Mouse (Mus musculus) urinary bladder, postnatal 10 days (tissue): ENCODE results near the gene Elmod3.

Experiments
- DNase-seq: peaks from one replicate; pipeline ENCODE4 v3.0.0; 2022; ENCODE audit warnings: low spot score

Gene Elmod3

DNA sequence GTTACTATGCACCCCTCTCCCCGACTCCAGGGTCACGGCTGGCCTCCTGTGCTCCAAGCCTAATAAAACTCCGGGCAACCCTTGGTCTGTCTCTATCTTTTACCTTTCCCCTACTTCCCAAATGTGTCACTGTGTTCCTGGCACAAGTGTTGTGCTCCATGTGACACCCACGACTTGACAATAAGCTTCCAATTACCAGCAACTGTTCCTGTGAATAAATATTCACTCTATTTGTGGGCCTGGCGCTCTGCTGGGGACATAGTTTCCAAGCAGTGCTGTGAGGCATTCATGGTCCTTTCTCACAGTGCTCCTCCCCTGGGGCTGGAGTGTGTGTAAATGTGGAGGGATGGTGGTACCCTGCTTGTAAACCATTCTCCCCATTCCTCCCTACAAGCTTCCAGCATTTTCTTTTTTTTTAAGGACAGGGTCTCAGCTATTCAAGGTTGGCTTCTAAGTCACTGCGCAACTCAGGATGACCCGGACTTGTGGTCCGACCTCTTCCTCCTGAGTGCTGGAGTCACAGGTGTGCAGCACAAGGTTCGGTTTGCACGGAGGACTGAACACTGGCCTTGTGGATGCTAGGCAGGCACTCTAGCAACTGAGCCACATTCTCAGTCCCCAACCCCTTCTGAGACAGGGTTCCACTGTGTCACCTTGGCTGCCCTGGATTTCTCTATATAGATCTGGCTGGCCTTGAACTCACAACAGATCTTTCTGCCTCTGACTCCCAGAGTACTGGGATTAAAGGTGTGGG lies 27.4 kb downstream of the Elmod3 start:
- no peak for DNase-seq

DNA sequence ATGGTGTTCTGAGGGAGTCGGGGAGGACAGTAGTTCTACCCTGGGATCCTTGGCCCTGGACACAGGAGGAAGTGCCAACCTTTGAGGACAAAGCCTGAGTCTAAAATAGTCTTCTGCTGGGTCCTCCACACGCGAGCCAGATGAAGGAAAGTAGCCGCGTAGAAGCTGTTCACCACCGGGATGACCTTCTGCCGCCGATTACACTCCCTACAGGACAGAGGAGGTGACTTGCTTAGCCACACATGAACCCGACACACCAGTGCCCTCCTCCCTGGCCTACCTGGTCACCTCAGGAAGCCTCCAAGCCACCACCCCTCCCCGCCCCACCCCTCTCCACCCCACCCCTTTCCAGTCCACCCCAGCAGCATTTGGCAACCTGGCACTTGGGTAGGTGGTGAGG lies 29.5 kb downstream of the Elmod3 start:
- no peak for DNase-seq

- DNase-seq, result no peak
Observed at GRCm38 (mm10) chr6:72567508-72567907, 30.7 kb downstream of the Elmod3 start.

DNA sequence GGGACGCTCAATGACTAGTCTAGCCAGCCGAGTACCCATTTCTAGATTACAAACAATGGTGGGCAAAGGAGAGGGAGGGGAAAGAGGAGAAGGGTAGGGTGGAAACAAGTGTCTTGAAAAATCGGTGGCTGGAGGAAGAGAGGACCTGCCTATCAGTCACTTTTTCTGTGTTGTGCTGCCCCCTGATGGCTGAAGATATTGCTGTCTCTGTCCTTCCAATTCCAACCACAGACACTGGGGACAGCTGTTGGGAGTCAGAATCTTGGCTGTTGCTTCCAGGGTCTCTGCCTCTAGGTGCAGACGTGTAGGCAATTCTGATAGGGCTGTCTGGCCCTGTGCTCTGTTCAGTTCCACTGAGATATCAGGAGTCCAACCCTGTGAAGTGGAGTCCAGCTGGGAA lies 32.2 kb downstream of the Elmod3 start:
- peak; percentile 60 for DNase-seq

- DNase-seq, result no peak
Observed at GRCm38 (mm10) chr6:72565506-72565905, 32.7 kb downstream of the Elmod3 start.

- no peak for DNase-seq
Observed at GRCm38 (mm10) chr6:72562894-72563293, 35.3 kb downstream of the Elmod3 start.

DNA sequence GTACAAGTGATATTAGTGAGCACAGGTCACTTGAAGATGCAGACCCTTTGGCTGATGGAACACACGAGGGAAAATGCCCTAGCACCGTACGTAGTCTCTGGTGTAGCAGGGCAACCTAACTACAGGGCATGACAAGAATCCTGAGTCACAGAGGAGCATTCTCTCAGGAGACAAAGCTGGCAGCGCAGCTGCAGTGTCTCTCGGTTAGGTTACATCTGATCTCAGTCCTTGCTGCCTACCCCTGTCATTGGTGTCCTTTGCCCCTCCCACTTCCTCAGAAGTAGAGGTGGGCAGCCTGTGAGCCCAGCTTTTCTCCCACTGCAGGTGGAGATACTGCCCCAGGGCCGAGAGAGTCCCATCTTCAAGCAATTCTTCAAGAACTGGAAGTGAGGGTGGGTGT lies 35.7 kb downstream of the Elmod3 start:
- no peak for DNase-seq

GRCm38 (mm10) chr6:72560801-72561200 lies 37.4 kb downstream of the Elmod3 start:
- DNase-seq, result no peak

- DNase-seq, result no peak
Observed at GRCm38 (mm10) chr6:72553079-72553412, 45.2 kb downstream of the Elmod3 start.

DNA sequence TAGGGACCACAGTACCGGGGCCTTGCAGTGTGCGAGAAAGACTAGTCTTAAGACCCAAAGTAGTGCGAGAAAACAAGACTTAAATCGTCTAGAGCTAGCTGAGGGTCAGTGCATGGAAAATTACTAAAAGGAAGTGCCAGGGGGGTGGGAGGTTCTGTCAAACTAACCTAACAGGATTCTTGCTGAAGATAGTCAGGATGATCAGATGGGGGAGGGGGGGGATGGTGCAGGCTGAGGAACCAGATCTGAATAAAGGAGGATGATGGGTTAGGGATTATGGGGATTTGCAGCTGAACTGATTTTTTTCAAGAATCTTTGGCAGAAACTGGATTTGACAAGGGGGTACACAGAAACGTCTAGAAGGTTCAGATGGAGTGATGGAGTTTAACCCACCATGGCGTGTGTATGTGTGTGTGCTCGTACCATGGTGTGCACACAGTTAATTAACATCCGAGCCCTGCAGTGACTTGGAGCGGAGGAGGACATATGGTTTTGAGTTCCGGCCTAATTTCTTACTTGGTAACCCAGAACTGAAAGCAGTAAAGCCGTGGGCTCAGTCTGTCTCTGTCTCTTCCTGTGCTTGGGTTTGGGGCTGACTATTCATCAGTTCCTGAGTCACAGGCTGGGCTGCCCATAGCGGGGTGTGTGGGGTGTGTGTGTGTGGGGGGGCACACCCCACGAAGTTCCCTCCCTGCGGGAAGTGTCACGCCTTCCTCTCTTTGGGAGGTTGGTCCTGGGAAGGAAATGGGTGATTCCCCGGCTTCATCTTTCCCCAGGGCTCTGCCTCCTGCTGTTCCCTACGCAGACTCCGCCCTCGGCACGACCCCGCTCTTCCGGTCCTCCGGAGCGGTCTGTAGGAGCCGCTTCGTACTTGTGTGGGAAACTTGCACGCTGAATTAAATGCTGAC lies 45.8 kb downstream of the Elmod3 start:
- DNase-seq, result no peak

GRCm38 (mm10) chr6:72550503-72551100 lies 47.6 kb downstream of the Elmod3 start:
- no peak for DNase-seq

GRCm38 (mm10) chr6:72550025-72550424 lies 48.2 kb downstream of the Elmod3 start:
- DNase-seq, result no peak

- no peak for DNase-seq
Observed at GRCm38 (mm10) chr6:72549041-72549580, 49.1 kb downstream of the Elmod3 start.

DNA sequence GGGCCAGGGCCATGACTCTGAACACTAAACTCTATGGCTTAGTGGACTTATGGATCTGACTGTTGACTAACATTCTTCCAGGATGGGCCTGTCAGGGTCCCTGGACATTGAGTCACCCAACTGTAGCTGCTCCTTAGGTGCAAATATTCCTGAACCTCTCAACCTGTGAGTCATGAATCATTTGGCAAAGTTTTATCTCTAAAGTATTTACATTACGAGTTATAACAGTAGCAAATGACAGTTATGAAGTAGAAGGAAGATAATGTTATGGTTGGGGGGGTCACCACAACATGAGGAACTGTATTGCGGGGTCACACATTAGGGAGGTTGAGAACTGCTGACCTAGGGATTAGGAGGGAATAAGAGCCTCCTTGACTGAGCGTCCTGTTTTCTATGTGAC lies 50.4 kb downstream of the Elmod3 start:
- DNase-seq, result no peak

- no peak for DNase-seq
Observed at GRCm38 (mm10) chr6:72547121-72547520, 51.1 kb downstream of the Elmod3 start.

- DNase-seq, result no peak
Observed at GRCm38 (mm10) chr6:72545377-72545776, 52.8 kb downstream of the Elmod3 start.

DNA sequence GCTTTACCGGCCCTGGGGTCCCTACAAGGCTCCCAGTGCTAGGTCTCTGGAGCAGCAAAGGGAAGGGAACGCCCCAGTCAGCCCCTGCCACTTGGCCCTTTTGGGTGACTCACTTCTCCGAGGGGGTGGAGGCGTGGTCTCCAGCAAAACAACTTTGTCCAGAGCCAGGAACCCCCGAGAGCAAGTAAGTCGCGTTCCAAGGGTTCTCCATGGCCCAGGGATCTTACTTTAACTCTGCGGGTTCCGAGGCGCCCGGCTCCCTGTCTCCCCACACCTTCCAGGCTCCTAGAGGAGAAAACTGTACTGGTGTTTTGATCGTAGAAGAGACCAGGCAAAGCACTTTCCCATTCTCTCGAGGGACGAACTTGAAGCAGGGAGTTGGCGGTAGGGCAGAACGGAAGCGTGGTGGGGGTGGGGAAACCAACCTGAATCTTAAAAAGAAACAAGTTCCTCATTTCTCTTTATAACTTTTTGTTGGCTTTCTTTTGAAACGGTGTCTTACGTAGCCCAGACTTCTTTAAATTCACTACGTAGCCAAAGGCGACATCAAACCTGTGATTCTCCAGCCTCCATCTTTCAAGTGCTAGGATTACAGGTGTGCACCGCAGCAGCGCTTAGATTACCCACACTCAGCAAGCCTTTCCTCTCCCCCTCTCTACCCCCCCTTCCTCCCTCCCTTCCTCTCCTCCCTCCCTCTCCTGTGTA lies 53.8 kb downstream of the Elmod3 start, which contains the start of gene Capg:
Gene Capg (plus strand): TSS at position 109 of the 705 bp plus-strand sequence.
- no peak for DNase-seq

DNA sequence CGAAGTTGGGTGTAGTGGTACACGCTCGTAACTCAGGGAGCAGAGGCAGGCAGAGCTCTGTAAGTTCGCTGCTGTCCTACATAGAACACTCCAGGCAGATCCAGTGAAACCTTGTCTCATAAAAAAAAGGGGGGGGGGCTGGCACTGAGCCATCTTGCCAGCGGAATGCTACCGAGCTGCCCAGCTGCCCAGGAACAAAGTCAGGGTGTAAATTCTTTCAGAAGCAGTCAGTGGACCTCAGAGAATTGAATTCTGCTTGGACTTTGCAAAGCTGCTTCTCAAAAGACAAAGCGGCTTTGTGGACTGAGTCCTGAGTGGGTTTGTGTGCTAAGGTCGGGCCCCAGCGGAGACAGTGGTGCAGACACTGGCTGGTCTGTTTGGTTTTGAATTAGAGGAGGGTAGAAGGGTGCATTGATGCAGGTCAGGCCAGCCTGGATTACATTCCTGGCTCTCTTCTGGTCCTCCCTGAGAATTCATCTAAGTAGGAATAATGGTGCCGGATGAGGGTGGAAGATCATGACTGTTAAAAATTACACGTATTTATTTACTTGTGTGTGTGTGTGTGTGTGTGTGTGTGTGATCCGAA lies 54.9 kb downstream of the Elmod3 start:
- DNase-seq, result no peak

DNA sequence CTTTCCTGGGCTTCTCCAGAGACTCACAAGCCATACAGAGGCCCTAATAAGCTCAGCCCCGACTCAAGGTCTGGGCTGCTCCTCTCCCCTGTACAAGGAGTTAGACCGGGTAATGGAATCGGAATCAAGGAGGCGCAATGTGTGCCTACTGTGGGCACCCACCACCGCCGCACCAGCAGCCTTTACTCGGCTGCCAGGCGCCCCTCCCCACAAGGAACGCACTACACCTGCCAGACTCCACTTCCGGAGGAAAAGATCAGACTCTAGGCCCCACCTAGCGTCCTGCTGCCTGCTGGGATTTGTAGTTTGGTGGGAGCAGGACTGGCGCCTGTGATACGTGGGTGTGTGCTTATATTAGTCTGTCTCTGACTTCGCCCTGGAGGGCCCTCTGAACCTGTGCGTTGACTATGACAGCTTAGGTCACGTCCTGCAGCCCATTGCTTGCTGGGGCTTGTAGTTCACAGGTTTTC lies 59.6 kb downstream of the Elmod3 start:
- peak; percentile 35 for DNase-seq

- no peak for DNase-seq
Observed at GRCm38 (mm10) chr6:72537998-72538500, 60.2 kb downstream of the Elmod3 start.

DNA sequence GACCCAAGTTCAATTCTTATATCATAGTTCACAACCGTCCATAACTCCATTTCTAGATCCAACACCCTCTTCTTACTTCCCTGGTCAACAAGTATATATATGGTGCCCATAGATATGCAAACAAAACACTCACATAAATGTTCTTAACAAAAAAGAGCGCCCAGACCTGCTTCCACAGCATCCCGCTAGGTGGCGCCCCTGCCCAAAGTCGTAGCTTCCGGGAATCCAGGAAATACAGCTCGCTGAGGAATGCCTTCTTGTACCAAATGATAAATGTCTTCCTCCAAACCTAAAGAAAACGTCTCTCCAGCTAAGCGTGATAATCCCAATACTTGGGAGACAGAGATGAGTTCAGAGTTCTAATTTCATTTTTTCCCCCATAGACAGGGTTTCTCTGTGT lies 63.0 kb downstream of the Elmod3 start:
- DNase-seq, result peak; percentile 42
